Mouse (Mus musculus): Measurements from ENCODE around the gene Pcsk7. TPM values are rescaled to one million over a fixed set of nuclear protein-coding genes. Genes with fewer than 3 reads are reported as not detected.

Gene Pcsk7
- total RNA-seq, 2 experiments from 2014 or later: 26.2 to 27.0 TPM

DNA sequence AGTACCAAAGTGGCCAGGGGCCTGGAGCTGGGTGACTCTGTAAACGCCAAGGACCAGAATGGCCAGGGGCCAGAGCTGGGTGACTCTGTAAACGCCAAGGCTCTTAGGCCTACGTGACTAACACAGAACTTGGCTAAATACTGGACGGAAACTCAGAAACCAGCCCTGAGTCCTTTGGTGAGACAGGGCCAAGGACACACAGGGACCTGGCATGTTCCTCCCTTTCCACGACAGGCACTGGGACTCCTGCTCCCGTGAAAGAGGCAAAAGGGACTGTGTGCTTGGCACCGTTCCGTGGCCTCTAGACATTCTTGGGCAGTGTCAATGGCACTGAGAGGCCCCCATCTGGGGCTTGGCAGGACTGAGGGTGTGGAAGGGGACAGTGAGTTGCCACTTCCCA lies 31.8 kb downstream of the Pcsk7 start:
- peak in 1 of 2 experiments; percentile 55 for DNase-seq (ENCODE audit: low spot score in 2 of 2)

DNA sequence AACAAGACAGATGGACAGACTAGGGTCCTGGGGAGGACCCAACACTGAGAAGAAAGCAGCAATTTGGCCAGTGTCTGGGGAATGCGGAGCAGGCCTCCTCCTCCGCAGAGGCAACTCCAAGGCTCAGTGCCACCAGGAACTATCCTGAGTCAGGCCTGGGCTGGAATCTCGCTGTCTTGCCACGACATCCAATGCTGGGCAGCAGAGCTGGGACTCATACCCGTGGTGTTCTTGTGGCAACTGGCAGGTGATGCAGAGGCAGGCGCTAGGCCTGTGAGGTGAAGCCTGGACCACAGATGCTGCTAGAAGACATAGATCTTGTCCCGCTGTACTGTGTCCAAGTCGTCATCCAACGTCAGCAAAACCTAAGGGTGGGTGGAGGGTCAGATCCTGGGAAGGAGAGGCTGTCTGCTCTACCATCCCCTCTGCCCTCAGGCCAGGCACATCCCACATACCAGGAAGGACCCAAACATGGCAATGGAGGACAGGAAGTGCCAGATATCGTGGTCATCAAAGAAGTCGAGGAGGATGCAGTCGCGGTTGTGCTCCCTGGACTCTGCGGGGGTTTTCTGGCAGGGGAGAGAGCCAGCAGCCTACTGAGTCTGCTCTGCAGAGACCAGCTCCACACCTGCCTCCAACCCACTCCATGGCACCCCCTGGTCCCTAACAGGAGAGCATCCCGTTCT lies 32.8 kb downstream of the Pcsk7 start:
- no peak for DNase-seq (ENCODE audit: low spot score in 2 of 2)

DNA sequence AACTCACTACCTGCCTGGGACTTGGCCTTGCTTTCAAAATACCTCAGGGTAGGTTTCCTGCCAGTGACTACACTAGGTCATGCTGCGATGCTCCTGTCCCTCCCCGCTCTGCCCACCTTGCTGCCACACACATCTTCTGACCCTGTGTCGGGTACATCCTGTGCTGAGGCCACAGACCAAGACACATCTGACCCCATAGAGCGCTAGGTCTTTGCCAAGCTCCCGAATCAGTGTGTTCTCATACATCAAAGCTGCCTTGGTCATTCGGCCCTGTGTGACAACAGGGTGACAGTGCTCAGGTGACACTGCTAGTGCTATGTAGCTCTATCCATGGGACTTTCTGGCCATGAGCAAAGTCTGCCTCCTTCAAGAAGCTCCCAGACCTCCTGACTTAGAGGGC lies 33.5 kb downstream of the Pcsk7 start:
- DNase-seq (ENCODE audit: low spot score in 2 of 2): no peak

DNA sequence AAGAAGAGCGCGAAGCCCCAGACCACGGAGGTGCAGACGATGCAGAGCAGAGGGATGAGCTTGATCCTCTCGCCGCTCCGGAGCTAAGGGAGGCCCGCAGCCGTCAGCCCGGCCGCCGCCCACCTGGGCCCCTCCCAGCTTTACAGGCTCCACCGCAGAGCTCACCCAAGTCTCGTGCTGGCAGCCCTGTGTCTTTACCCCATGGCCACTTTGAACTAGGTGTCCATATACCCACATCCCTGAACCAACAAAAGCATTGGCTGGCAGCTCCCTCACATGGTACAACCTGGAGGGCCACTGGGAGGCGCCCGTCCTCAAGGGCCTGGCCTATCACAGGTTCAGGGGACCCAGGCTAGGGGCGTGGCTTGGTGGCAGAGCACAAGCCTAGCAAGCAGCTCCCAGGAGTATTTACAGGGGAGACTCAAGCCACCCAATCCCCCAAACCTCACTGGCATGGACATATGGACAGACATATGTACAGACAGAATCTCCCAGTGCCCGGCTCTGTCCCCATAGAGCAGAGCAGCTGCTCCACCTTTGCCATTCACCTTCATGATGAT lies 35.1 kb downstream of the Pcsk7 start:
- no peak for DNase-seq (ENCODE audit: low spot score in 2 of 2)

DNA sequence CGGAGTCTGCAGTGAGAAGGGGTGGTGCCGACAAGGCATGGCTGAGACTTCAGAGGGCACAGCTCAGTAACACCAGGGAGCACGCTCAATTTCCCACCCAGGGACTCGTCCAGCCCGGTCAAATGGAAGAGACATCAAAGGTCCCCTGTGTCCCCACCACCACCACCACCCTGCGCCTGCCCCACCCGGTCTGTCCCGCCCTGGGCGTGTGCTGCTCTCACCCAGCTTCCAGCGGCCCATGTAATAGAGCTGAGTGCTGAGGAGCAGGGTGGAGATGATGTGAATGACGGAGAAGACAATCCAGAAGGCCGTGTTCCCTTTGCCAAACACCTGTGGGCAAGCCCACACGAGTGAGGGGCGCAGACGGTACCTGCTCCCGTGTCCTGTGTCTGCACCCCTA lies 36.2 kb downstream of the Pcsk7 start:
- no peak for DNase-seq (ENCODE audit: low spot score in 2 of 2)

DNA sequence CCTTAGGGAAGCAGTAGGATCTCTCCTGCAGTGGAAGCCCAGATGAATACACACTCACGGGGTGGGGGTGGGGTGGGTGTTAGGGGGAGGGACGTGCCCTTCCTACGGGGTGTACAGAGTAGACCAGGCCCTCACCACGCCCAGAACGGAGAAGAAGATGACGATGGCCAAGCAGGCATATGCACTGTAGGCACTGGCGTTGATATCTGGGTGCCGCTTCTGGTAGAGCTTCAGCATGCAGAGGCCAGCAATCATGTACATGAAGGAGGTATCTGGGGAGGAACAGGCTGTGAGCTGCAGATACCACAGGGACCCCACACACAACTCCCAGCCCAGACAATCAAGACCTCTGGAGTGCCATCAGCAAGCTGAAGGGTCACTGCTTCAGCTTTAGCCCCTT lies 36.6 kb downstream of the Pcsk7 start:
- no peak for DNase-seq (ENCODE audit: low spot score in 2 of 2)

DNA sequence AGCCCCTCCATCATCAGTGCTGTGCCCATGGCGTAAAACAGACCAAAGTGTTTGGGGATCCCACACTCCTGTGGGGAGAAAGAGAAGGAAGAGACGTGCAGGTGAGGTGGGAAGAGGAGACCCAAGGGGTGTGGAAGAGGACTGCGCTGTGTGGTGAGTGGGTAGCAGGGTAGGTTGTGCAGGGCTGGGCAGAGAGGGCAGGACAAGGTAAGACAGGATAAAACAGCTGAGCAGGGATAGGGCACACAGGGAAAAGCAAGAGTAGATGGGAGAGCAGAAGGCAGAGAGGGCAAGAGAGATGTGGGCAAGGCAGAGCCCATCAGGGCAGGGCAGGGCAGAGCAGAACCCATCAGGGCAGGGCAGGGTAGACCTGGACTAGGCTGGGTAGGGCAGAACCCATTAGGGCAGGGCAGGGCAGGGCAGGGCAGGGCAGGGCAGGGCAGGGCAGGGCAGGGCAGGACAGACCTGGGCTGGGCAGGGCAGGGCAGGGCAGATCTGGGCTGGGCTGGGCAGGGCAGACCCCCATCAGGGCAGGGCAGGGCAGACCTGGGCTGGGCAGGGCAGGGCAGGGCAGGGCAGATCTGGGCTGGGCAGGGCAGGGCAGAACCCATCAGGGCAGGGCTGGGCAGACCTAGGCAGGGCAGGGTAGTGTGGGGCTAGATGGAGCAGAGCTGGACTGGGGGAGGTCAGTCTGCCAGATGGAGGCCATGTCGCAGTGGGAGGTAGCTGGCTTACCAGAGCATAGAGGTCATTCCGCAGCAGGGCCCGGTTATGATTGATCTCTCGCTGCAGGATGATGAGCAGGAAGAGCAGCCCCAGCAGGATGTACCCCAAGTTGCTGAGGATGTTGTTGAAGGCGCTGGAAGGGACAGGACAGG lies 37.6 kb downstream of the Pcsk7 start:
- no peak for DNase-seq (ENCODE audit: low spot score in 2 of 2)

DNA sequence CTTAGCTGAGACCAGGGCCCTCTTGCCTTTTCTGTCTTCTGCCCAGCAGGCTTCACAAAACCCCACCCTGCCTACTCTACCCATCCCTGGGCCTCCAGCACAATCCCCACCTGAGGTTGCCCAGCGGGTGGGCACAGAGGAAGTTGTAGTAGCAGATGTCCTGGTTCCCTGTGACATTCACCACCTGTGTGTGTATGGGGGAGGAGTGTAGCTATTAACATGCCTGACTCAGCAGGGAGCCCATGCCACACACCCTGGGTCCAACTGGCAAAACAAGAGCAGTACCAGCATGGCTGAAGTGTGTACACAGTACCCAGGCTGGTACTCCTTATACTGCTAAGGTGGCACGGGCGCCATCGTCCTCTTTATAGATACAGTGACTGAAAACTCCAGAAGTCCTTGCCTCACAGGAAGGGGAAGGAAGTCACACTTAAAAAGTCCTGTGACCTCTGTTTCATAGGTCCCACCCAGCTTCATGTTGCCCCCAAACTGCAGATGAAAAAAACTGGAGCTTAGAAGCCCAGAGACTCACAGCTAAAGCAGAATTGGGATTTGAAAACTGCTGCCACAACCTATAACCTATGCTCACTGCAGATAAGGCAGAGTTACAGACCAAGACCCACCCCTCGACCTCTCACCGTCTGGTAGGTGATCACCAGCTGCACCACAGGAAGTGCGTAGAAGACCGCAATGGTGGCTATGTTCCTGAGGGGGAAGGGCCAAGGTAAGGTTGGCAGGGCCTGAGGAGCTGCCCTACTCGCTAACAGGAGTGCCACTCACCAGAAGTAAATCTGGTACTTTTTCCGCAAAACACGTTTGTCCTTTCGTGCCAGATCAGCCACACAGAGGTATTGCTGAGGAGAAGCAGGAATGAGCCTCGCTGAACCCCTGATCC lies 38.5 kb downstream of the Pcsk7 start:
- DNase-seq (ENCODE audit: low spot score in 2 of 2): no peak

DNA sequence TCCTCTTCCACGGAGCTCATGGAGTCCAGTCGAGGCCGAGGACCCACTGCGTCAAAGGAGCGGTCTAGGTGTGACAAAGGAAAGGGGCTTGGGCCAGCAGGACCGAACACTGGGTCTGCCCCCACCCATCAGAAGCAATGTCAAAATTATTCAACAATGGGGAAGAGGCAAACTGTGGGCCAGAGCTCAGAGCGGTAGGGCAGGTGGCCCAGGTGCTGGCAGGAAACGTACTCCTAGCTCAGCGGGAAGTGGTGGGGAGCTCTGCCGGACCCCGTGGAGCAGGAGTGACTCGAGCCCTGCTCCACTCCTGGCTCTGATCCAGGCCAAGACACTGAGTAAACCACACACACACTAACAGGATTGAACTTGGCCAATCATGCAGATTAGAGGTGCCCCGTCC lies 39.4 kb downstream of the Pcsk7 start:
- no peak for DNase-seq (ENCODE audit: low spot score in 2 of 2)

DNA sequence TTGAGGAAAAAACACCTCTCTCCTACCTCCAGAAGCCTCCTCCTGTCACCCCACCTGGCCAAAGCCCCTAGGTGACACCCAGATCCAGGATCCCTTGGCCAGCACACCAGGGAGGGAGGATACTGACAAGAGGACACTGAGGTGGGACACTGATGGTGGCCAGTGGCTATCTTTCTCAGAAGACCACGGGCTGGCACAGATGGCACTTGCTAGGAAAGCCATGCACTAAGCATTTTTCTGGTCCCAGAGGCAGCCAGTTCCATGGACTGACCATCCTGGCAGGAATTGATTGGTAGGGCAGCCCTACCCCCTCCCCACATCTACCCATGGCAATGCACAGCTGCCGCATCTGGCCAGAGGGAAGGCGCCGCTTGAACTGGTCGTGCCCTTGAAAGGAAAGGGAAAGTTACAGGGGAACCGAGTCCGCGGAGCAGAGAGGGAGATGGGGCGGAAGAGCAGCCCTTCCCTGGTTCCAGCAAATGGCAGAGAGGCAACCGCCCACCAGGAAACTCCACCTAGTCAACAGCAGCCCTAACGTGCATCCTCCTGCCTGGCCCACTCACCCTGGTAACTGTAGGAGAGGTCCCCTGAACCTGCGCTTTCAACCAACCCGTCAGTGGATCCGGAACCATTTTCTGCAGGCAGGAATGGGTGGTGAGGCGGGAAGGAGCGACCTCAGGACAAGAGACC lies 40.0 kb downstream of the Pcsk7 start:
- DNase-seq (ENCODE audit: low spot score in 2 of 2): no peak

DNA sequence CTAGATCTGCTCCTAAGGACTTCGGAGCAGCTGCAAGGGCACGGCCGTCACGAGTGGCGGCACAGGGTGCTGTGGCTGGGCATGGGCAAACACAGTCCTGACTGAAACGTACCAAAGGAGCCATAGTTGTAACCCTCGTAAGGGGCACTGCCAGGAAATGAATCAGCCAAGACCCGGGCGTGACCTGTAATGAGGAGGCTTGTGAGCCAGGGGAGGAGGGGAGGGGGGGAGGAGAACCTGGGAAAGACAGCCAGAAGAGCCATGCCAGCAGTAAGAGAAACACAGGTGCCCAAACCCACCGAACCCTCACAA lies 40.5 kb downstream of the Pcsk7 start:
- DNase-seq (ENCODE audit: low spot score in 2 of 2): no peak

DNA sequence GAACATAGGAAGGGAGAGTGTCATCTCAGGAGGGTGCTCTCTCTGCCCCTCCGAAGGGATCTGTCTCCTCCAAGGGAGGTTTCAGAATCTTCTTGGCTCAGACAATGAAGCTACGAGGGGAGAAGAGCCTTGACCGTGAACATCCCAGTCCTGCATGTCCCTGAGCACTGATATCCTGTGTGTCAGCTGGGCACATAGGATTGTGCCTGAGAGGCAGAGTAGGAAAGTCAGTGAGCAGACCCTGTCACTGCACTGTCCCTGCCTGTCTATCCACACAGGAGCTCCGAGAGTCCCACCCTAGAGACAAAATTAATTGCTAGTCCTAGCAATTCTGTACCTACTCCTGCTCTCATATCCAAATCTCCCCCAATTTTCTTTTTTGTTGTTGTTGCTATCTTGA lies 45.8 kb downstream of the Pcsk7 start:
- DNase-seq (ENCODE audit: low spot score in 2 of 2): no peak

DNA sequence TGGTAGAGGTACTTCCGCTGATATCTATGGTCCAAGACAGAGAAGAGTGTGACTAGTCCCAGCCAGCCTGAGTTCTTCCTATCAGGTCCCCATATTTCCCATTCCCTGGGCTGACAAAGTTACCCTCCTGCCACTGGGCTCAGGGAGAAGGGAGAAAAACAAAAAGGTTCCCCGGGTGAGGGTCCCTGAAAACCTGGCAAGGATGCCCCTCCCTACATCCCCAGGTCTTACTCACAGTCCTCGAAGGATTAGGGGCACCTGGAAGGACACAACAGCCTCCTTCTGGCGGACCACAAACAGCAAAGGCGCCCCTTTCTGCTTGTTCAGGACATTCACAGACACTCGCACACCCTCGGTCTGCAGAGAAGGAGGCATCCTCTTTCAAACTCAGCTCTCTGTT lies 46.6 kb downstream of the Pcsk7 start:
- DNase-seq (ENCODE audit: low spot score in 2 of 2): no peak

DNA sequence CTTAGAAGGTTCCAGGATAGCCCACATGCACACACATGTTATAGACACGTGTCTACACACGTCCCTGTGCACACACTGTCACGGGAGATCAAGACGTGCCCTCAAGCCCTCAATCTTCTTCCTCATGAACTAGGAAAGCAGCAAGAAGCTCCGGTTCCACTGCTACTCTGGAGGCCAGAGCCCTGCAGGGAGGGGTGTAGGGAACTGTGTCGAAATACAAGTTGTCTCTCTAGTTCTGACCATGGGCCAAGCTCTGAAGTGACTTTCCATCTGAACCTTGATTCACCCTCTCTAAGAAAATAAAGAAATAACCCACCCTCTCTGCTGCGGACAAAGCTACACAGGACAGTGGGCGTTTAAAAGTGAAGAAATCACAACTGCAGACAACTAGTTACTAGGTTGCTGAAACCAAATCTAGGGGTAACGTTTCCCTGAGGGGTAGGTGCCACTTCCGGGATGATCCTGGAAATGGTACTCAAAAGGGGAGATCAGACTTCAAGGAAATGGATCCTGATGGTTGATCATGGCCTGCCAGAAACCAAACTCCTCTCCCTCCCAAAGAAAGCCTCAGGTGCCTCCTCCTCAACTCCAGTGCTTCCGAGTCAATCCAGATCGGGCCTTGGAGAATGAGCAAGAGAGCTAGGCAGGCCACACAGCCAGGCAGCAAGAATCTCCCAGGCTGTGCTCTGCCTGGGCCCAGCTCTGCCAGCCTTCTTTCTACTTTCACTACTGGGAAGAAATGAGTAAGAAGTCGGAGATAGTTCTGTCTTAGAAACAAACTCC lies 47.4 kb downstream of the Pcsk7 start:
- DNase-seq (ENCODE audit: low spot score in 2 of 2): no peak

DNA sequence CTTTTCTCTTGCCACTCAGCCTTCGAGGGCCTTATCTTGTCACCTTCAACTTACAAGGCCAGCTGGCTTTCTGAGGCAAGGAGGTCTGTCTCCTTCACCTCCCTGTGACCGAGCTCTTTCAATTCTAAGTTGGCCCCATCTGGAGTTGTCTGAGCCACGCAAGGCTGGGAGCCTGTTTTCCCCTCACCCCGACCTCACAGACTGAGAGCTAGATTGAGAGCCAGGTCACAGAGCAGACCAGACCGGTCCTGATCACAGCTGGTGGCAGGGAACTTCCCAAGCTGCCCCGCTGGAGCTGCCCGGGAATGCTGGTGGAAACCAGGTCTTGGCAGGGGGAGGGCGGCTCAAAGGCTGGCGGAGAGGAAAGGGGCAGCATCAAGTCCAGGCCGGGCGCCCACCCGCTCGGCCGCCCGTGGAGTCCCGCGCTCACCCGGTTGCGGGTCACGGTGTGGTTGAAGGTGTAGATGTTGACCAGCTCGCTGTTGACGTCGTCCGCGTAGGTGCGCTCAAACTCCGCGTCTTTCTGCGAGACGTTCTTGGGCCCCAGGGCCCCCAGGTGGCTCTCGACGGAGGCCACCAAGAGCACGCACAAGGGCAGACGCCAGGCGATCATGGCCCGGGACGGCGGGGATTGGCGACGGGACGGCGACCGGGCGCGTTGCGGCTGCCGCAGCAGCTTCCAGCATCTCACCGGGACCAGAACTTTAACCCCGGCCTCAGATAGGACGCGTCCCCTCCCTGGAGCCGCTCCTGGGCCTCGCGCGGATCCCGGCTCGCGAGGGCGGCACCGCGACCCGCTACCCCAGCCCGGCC lies 48.2 kb downstream of the Pcsk7 start:
- peak; percentile 51 to 64 for DNase-seq (ENCODE audit: low spot score in 2 of 2)

DNA sequence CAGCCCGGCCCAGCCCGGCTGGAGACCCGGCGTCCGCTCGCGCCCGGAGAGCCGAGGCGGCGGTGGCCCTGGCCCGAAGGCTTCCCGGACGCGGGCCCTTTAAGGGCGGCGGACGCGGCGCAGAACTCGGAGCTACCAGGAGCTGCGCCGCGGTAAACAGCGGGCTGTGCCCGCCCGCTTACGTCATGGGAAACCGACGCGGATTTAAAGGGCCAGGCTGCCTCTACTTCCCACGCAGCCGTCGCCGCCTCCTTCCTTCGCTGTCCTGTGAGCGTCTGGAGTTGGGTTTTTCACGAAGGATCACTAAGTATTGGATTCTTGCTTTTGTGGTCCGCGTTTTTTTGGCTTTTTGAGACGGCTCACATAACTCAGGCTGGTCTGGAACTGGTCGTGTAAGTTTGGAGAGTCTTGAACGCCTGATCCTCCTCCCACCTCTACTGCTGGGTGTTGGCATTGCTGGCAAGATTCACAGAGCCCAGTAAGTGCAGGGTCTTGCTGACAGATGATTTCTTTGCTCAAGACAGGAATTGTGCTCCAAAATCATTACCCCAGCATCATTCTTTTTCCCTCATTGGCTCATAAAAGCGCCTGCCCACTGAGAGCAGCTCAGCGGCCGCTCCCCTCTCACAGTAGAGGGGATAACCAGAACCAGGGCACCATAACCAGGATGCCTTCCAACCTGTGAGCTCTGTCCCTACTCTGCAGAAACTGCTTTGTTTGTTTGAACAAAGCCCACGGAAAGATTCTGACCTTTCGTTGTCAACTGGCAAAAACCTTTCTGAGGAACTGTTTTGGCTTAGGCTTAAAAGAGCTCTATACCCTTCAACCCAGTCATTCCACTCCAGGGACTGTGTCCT lies 49.0 kb downstream of the Pcsk7 start, which contains the start of gene Sidt2:
TSS of gene Sidt2 (minus strand) at position 152 of the 857 bp plus-strand sequence.
- peak; percentile 85 to 86 for DNase-seq (ENCODE audit: low spot score in 2 of 2)

DNA sequence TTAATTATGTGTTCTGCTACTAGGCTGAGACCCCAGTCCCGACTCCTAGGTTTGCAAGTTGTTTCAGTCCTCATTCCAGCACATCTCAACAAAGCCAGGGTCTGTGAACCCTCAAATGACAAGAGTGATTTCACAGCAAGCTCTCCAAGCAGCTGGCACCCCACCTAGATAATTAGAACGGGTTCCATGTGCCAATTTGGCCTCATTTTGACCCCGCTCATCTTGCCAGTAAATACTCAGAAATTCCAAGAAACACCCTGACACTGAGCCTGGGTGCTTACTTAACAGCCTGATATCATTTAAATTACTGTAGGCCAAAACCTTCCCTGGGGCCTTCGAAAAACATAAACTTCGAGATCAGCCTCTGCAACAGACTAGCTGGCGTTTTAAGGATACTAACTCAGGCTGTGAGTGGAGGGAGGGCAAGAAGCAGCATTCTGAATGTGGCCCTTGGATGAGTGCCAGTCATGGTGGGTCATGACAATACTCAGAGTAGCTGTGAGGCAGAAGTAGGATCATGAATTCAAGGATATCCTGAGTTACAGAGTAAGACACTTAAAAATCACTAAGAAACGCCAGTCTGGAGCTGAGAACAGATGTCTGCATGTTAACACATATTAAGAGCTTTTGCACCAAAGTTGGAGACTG lies 51.9 kb downstream of the Pcsk7 start:
- DNase-seq (ENCODE audit: low spot score in 2 of 2): peak in 1 of 2 experiments; percentile 39

DNA sequence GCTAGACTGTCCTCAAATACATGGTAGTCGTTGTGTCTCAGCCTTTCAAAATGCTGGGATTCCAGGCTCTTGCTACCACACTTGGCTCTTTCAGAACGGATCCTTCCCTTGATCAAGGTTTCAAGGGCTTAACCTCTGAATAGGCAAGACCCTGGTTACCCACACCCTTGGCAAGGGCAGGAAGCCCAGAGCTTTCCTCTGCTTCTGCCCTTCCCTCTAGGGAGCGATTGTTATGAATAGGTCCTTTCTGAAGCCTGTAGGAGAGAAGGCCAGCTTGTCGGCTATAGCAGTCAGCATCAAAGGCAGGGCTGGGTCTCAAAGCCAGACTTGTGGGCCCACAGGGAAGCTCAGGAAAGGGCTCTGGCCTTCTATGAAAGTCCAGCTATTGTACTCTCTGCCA lies 52.6 kb downstream of the Pcsk7 start:
- DNase-seq (ENCODE audit: low spot score in 2 of 2): no peak

Measured in adrenal gland, adult 18-20 months (tissue).